Mouse (Mus musculus) heart, adult 2 months (tissue): ENCODE data around the gene Txlng.

Experiments
- CTCF ChIP-seq: fragments of 200-600 bp; IDR thresholded peaks from 2 replicates; pipeline ENCODE4 v1.8.1; 2022; ENCODE audit warnings: antibody characterized with exemption, mild to moderate bottlenecking, moderate library complexity
- EP300 ChIP-seq: fragments of 200-500 bp; IDR thresholded peaks from 2 replicates; pipeline ENCODE4 v1.6.1; 2011; ENCODE audit warnings: low read depth, low read length, control low read depth; ENCODE audit not compliant: insufficient read depth
- POLR2A ChIP-seq: fragments of 200-500 bp; IDR thresholded peaks from 2 replicates; pipeline ENCODE4 v1.6.1; 2011; ENCODE audit warnings: mild to moderate bottlenecking, low read depth, low read length, control low read depth; ENCODE audit not compliant: insufficient read depth

GRCm38 (mm10) chrX:162829741-162830140, 487 bp upstream of the Txlng start:
- no peak for TF ChIP-seq POLR2A
- TF ChIP-seq CTCF = no peak
- TF ChIP-seq EP300 = no peak
